Mouse (Mus musculus): ENCODE results near the gene 2310011J03Rik. TPM values are rescaled to one million over a fixed set of nuclear protein-coding genes. Genes with fewer than 3 reads are reported as not detected.

The 2310011J03Rik gene
- polyA plus RNA-seq, 1 experiment: 93.8 TPM

DNA sequence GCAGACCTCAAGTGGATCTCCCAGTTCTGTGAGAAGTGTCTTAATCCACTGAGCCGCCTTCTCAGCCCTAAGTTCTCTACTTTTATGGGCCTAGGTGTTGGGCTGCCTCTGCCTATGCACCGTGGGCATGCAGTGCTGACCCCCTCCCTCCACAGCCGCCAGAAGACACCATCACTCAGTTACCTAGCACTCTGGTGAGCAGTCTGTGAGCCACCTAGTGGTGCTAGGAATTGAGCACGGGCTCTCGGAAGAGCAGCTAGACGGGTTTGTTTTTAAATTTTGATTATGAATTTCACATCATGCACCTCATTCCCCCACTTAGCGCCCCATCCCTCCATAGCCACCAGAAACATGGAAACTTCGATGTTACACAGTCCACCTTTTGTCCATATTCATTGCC, 31.7 kb downstream of the 2310011J03Rik start:
- DNase-seq: no peak
- 81% methylated on average over 8 of the region's 8 CpGs for WGBS
- Histone ChIP-seq H3K36me3 (ENCODE audit: control insufficient read depth, insufficient read depth, low read length) (peaks cover 37% of the 10 kb centered on the region), H3K27ac (ENCODE audit: control insufficient read depth, insufficient read depth, low read length) (no peak overlapping the region), H3K4me1 (replicated peaks; ENCODE audit: control insufficient read depth, insufficient read depth, low read length) (peaks cover 12% of the 10 kb centered on the region), H3K27me3 (ENCODE audit: control insufficient read depth, insufficient read depth, low read length) (no peaks in the 10 kb centered on the region), H3K4me3 (ENCODE audit: control insufficient read depth, insufficient read depth, low read length) (no peak overlapping the region)
- TF ChIP-seq POLR2A (IDR thresholded peaks at IDR 0.05; ENCODE audit: control insufficient read depth, extremely low read depth, insufficient read depth, low read length, poor library complexity) (no peak), CTCF (IDR thresholded peaks at IDR 0.05; ENCODE audit: borderline replicate concordance, control insufficient read depth, extremely low read depth, insufficient read depth, low read length, poor library complexity) (no peak)

DNA sequence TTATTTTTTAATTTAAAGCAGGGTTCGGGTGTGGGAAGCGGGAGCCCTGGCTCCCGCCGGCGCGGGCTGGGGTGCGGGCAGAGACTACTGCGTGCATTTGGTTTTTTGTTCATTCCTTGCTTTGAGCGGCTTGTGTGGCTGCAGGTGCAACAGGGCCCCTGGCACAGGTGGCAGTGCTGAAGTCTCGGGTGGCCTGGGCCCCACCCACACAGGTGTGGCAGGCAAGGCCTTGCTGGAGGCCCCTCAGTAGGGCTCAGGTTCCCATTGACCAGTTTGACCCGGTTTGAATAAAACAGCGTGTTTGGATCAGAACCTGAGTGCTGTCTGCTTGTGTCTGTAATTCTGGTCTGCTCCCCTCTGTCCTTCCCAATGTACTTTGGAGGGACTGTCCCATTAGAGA, 32.2 kb downstream of the 2310011J03Rik start:
- H3K27me3 ChIP-seq (ENCODE audit: control insufficient read depth, insufficient read depth, low read length): no peaks in the 10 kb centered on the region
- 88% methylated on average over 12 of the region's 12 CpGs for WGBS
- peaks cover 6% of the 10 kb centered on the region for H3K4me1 ChIP-seq (replicated peaks; ENCODE audit: control insufficient read depth, insufficient read depth, low read length)
- peaks cover 39% of the 10 kb centered on the region for H3K36me3 ChIP-seq (ENCODE audit: control insufficient read depth, insufficient read depth, low read length)
- TF ChIP-seq CTCF (IDR thresholded peaks at IDR 0.05; ENCODE audit: borderline replicate concordance, control insufficient read depth, extremely low read depth, insufficient read depth, low read length, poor library complexity): no peak
- DNase-seq: no peak
- no peak overlapping the region for H3K4me3 ChIP-seq (ENCODE audit: control insufficient read depth, insufficient read depth, low read length)
- no peak overlapping the region for H3K27ac ChIP-seq (ENCODE audit: control insufficient read depth, insufficient read depth, low read length)

DNA sequence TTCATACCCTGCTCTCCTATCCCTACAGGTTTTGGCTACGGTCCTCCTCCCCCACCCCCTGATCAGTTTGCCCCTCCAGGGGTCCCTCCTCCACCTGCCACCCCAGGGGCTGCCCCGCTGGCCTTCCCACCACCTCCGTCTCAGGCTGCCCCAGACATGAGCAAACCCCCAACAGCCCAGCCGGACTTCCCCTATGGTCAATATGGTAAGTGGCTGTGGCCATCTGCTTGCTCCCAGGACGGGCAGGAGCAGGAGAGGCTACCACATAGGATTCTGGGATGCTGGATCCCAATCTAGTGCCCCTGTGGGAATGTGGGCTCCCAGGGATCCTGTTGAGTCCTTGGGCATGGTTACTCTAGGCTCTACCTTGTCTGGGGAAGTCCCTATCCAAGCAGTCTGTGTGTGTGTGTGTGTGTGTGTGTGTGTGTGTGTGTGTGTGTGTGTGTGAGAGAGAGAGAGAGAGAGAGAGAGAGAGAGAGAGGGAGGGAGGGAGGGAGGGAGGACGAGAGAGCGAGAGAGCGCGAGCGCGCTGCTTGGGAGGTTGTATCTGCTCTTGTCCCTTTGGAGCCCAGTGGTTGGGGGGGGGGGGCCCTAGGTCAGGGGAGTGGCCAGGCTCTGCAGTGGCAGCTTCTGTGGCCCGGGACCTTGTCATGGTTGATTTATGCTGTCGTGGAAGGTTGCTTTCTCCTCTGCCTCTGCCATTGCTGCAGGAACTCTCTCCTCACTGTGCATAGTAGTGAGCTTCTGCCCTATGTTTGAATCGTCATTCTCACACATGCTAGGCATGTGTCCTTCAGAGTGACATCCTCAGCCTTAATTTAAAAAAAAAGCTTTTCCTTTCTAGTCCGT, 34.9 kb downstream of the 2310011J03Rik start:
- H3K4me1 ChIP-seq (replicated peaks; ENCODE audit: control insufficient read depth, insufficient read depth, low read length): no peaks in the 10 kb centered on the region
- H3K27ac ChIP-seq (ENCODE audit: control insufficient read depth, insufficient read depth, low read length): no peak overlapping the region
- no peak overlapping the region for H3K4me3 ChIP-seq (ENCODE audit: control insufficient read depth, insufficient read depth, low read length)
- H3K27me3 ChIP-seq (ENCODE audit: control insufficient read depth, insufficient read depth, low read length): no peaks in the 10 kb centered on the region
- no peak for TF ChIP-seq CTCF (IDR thresholded peaks at IDR 0.05; ENCODE audit: borderline replicate concordance, control insufficient read depth, extremely low read depth, insufficient read depth, low read length, poor library complexity)
- no peak for TF ChIP-seq POLR2A (IDR thresholded peaks at IDR 0.05; ENCODE audit: control insufficient read depth, extremely low read depth, insufficient read depth, low read length, poor library complexity)
- WGBS: 91% methylated on average over 13 of the region's 15 CpGs
- H3K36me3 ChIP-seq (ENCODE audit: control insufficient read depth, insufficient read depth, low read length): peaks cover 43% of the 10 kb centered on the region
- no peak for DNase-seq

DNA sequence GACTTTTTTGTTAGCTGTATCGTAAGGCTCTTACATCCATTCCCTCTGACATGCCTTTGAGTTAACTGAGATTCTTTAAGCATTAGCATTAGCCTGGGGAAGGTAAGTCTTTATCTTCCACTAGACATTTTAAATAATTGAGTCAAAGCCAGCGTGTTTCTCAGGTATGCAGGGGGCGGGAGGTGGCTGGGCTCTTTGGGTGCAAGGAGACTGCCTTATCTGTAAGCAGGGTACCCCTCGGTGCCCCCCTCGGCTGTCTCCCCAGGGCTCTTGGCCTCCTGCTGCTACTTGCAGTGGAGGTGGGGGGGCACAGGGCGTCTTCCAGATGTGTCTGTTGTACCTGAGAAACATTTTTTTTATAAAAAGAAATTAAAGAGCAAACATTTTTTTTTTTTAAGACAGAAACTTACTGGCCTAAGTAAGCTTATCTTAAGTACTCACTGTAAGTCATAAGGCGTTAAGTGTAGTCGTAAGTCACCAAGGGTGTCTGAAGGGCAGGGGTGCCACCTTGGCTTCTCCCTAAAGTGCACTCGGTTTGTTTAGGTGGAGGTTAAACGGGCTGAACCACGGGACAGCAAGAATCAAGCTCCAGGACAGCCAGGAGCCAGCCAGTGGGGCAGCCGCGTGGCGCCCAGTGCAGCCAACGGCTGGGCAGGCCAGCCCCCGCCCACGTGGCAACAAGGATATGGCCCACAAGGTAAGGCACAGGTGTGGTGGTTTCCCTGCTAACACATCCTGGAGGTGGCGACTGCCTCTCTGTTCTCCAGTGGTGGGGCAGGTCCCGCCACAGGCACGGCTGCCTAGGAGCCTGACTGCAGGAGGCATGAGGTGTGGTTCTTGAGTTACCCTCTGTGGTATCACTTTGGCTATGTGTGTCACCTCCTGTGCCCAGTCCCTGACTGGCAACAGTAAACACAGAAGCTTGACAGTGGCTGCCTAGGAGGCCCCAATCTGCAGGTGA, 37.6 kb downstream of the 2310011J03Rik start:
- no peak for DNase-seq
- Histone ChIP-seq H3K4me1 (replicated peaks; ENCODE audit: control insufficient read depth, insufficient read depth, low read length) (no peaks in the 10 kb centered on the region), H3K27me3 (ENCODE audit: control insufficient read depth, insufficient read depth, low read length) (no peaks in the 10 kb centered on the region), H3K4me3 (ENCODE audit: control insufficient read depth, insufficient read depth, low read length) (no peak overlapping the region), H3K27ac (ENCODE audit: control insufficient read depth, insufficient read depth, low read length) (no peak overlapping the region), H3K36me3 (ENCODE audit: control insufficient read depth, insufficient read depth, low read length) (peaks cover 63% of the 10 kb centered on the region)
- no peak for TF ChIP-seq POLR2A (IDR thresholded peaks at IDR 0.05; ENCODE audit: control insufficient read depth, extremely low read depth, insufficient read depth, low read length, poor library complexity)
- TF ChIP-seq CTCF (IDR thresholded peaks at IDR 0.05; ENCODE audit: borderline replicate concordance, control insufficient read depth, extremely low read depth, insufficient read depth, low read length, poor library complexity): no peak
- WGBS: 81% methylated on average over 20 of the region's 20 CpGs

DNA sequence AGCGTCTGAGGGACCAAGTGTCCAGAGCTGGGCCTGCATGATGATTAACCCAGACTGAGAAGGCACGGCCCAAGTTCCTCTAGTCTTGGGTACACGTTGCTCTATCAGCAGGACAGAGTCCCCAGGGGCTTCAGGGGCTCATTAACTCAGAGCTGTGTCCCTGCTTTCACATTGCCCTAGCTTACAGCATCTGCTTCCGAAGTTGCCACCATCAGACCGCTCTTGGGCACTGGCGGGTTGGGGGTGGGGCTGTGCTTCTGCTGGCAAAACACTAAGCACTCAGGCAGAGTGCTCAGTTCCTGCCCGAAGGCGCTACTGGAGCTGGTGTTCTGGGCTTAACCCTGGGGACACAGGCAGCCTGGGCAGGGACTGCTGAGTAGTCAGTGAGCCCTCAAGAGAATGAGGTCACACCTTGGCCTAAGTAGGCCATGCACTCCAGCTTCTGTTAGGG, 38.4 kb downstream of the 2310011J03Rik start:
- no peak overlapping the region for H3K27ac ChIP-seq (ENCODE audit: control insufficient read depth, insufficient read depth, low read length)
- peaks cover 66% of the 10 kb centered on the region for H3K36me3 ChIP-seq (ENCODE audit: control insufficient read depth, insufficient read depth, low read length)
- no peaks in the 10 kb centered on the region for H3K27me3 ChIP-seq (ENCODE audit: control insufficient read depth, insufficient read depth, low read length)
- no peaks in the 10 kb centered on the region for H3K4me1 ChIP-seq (replicated peaks; ENCODE audit: control insufficient read depth, insufficient read depth, low read length)
- H3K4me3 ChIP-seq (ENCODE audit: control insufficient read depth, insufficient read depth, low read length): no peak overlapping the region
- whole genome bisulfite sequencing: 86% methylated on average over 8 of the region's 8 CpGs
- DNase-seq: no peak
- no peak for TF ChIP-seq POLR2A (IDR thresholded peaks at IDR 0.05; ENCODE audit: control insufficient read depth, extremely low read depth, insufficient read depth, low read length, poor library complexity)
- no peak for TF ChIP-seq CTCF (IDR thresholded peaks at IDR 0.05; ENCODE audit: borderline replicate concordance, control insufficient read depth, extremely low read depth, insufficient read depth, low read length, poor library complexity)

DNA sequence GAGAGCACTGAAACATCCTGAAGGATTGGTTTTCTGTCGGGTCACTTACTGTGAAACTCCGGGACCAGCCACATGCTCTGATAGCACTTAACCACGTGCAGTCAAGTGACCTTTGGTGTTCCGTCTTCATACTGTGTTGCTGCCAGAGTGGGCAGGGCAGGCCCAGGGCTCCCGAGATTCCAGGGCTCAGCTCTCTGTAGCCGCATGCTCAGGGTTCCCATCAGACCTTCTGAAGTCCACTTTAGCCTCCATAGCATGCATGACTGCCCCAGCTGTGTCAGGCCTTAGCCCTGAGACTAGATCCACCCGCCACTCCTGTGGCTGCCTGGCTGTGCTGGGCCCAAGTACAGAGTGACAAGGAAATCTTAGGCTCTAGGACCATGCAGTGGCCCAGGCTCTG, 39.0 kb downstream of the 2310011J03Rik start:
- peaks cover 70% of the 10 kb centered on the region for H3K36me3 ChIP-seq (ENCODE audit: control insufficient read depth, insufficient read depth, low read length)

More for the DNA sequence above, 39.0 kb downstream of the 2310011J03Rik start:
- DNase-seq: no peak
- WGBS: 97% methylated on average over 7 of the region's 7 CpGs
- H3K27ac ChIP-seq (ENCODE audit: control insufficient read depth, insufficient read depth, low read length): no peak overlapping the region
- no peaks in the 10 kb centered on the region for H3K4me1 ChIP-seq (replicated peaks; ENCODE audit: control insufficient read depth, insufficient read depth, low read length)
- TF ChIP-seq POLR2A (IDR thresholded peaks at IDR 0.05; ENCODE audit: control insufficient read depth, extremely low read depth, insufficient read depth, low read length, poor library complexity) (no peak), CTCF (IDR thresholded peaks at IDR 0.05; ENCODE audit: borderline replicate concordance, control insufficient read depth, extremely low read depth, insufficient read depth, low read length, poor library complexity) (no peak)
- no peaks in the 10 kb centered on the region for H3K27me3 ChIP-seq (ENCODE audit: control insufficient read depth, insufficient read depth, low read length)
- no peak overlapping the region for H3K4me3 ChIP-seq (ENCODE audit: control insufficient read depth, insufficient read depth, low read length)

Measured in thymus, adult 2 months (tissue).